Mouse (Mus musculus) thymus, postnatal 4 days (tissue): Measurements from ENCODE around the gene Atg4a-ps.

Experiments used
- DNase-seq: peaks from one replicate; pipeline ENCODE4 v3.0.0; 2021

The Atg4a-ps gene

DNA sequence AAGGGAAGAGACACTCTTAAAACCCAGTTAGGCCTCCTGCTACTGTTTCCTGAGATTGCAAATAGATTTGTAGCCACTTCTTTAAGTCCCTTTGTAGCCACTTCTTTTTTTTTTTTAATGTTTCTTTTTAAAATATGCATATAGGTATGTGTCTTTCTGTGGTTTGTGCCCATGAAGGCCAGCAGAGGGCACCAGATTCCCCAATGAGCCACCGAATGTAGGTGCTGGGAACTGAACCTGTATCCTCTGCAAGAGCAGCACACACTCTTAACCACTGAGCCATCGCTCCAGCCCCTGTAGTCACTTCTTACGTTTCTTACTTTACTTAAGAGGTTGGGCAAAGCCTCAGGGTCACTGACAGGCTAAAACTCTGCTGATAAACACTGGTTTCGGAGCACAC is 19.4 kb downstream of the Atg4a-ps start:
- no peak for DNase-seq

DNA sequence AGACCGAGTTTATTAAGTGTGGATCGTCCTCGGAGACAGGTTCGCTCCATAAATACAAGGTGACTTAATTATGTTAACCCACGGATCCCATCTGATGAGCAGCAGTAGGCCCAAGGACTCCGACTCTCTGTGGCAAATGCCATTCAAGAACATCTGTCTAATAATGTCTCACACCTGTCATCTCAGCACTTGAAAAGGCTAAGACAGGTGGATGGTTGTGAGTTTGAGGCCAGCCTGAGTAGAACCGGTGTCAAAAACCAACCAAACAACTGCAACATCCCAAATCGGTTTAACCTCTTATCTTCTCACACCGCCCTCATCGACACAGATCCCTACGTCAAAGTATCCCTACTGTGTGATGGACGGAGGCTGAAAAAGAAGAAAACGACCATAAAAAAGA is 20.7 kb downstream of the Atg4a-ps start:
- DNase-seq: no peak

DNA sequence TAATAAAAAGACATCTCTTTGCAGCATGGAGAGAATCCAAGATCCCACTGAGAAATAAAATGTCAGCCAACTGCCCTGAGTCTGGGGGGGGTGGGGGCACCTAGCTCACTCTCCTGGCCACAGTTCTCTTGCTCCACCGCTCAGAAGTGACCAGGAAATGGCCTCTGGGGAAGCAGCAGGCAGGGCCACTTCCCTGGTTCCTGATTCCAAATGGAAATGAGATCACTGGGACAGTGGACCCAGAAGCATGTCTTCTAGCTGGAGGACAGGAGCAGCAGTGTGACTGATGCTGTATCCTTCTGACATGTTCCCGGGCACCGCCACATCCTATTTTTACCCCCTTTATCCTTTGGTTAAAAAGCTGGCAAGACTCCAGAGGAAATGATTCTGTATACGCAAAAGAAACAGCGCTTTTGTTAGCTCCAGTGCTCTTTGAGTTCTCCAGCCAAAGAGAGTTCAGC is 21.2 kb downstream of the Atg4a-ps start:
- no peak for DNase-seq

DNA sequence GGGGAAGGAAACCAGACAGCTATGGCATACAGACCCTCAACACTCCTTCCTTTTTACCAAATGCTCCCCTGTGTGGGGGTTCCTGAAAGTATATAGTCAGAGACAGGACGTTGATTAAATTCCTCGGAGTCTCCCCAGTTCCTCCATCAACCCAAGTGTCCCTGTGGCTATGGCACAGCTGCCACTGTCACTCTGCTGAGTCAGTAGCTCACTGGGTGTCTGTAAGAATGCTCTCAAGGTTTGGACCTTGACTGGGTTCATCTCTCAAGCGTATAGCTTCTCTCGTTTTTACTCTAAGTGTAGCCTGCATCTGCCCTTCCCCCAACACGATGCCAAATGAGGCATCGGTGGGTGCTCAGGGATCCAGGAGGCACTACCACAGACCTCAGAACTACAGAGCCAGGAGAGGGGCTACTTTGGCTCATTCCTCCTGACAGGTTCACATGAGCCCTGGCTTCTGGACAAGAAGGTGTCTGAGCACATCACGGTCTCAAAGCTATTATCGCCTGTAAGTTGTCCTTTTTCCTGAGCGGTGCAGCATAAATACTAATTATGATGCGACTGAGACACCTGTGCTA is 21.9 kb downstream of the Atg4a-ps start:
- DNase-seq: no peak

DNA sequence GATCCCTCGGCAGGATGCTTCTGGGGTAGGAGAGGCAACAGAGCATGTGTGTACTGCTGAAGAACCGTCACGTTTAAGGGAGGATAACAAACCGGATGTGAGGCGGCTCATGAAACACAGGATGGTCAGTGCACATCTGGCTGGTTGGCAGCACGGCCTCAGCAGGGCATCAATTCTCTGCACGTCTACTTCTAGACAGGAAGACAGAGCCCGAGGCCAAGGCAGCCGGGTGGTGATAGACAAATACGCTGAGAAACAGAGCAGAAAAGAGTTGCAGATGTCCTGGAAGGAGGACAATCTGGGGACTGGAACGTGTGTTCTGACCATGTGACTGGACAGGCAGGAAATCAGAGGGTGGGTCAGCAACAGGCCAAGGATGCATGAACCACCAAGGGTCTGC is 25.8 kb downstream of the Atg4a-ps start:
- no peak for DNase-seq

DNA sequence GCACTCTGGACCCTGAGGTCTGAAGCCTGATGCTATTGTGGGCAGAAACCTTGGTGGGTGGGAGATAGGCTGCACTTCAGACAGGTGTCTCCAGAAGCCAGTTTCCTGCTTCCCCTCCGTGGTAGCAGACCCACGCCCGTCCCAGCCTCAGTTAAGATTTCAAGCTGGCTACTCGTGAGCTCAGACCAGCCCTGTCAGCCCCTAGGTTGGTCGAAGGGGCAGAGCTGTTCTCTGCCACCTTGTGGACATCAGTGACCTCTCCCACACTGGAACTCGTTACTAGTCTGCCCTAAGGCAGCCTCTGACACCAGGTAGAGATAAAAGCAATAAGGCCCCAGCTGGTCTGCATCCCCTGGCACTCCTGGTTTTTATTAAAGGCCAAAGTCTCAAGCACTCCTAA is 28.9 kb downstream of the Atg4a-ps start:
- DNase-seq: no peak

DNA sequence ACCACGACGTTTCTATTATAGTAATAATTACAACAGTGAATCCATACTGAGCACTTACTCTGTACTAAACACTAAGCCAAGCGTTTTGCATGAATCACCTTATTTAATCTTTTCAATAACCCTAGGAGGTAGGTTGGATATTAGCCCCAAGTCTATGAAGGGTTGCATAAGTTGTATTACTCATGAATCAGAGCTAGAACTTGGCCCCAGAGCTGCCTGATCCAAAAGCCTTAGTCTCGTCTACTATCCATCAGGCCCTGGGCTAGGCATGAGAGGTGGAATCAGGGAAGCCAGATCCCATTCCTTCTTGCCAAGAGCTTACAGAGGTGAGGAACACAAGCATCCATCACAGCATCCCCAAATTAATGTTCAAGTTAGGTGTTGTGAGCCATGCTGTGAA is 30.2 kb downstream of the Atg4a-ps start:
- no peak for DNase-seq

DNA sequence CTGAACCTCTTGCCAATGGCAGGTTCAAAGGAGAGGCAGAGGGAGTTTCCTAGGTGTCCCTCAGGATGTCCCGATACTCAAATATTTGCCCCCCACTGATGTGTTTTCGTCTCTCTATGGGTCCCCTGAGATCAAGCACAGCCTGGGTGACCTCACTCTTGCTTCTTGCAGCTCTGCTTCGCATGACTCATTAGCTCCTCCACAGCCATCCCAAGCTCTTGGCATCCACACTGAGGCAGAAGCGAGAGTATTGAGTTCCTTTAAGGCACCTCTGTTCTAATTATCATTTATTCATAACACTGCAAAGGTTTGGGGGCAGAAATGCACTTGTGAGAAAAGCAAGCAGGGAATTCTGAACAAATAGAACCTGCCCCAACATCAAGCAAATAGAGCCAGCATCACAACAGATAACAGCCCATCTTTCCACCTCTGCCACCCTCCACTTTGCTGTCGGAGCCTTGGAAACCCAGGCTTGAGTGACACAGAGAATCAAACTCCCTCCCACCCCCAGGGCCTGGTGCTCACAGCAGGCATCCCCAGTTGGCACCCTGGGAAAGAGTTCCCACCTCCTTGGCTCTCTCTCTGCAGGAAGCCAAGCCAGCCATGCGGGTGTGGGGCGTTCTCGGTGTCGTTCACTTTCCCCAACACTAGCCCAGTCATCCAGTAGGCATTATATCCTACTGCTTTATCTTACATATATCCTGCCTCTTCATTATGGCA is 33.1 kb downstream of the Atg4a-ps start:
- DNase-seq: no peak

DNA sequence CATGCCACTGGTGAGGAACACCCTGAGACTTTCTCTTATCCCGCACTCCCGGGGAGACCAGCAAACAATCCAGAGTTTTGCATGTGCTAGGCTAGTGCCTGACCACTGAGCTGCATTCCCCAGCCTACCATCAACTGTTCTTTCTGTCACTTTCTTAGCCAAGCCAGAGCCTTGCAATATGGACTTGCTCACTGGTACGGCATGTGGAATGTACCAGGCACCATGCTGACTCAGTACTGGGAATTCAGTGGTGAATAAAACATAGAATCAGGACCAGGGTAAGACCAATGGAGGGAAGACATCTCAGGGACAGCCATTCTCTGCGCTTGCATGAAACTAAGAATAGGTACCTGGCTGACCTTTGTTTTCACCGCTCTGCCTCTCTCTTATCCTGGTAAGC is 35.6 kb downstream of the Atg4a-ps start:
- DNase-seq: no peak

DNA sequence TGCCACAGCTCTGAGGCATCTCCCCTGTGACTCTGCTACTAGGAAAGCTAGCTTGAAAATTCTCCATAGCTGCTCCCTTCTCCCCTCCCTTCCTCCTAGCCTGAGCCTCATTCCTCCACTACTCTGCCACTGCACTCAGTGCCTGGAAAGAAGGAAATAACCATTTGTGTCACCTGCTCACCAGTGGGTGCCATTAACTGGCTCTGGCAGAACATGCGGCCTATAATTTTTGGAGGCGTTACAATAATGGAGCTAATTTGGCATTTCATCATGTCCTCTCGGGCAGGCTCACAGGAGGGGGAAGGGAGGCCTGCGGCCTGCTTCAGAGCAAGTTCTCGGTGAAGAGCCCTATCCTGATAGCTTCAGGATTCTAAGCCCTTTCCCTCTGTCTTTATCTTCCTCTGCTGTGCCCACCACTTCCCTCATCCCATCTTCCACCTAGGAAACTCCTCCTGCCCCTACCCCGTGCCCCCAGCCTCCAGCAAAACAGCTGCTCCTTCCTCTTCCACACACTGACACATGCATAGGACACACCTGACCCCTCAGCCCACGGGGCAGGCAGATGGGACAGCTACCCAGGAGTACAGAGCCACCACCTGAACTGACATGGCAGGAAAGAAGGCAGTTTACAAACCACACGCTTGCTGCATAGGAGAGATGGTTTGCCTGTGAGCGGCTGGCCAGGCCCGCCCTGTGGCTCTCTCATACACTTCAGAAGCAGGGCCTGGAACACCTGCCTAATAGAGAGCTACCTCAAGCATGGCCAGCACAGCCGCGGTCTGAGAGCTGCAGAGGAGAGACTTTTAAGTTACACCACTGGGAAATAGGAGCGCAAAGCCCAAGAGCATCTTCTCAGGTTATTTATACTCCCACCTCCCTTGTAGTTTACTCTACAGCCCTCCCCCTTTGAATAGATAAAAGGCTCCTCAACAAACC is 38.9 kb downstream of the Atg4a-ps start:
- no peak for DNase-seq

DNA sequence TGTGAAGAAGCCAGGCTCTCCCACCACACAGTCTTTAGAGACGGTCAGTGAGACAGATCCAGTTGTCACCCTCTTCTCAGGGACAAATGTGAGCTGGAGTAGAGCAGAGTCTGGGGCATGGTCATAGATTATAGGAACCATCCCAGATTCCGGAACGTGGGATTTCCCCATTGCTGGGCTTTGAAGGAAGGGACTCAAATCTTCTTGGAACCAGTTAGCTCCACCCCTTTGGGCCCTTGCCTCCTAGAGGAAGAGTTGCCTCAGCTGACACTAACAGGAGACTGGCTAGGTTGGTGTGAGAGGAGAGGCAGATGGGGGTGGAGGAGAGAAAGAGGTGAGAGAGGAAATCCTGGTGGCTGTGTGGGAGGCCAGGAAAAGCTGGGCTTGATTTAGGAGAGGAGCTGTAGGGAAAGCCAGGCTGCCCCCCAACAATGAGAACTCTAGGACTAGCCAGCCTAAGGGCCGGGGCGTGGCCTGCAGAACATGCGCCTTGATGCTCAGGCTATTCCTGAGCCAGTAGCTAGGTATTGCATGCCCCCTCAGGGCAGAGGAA is 39.7 kb downstream of the Atg4a-ps start:
- DNase-seq: no peak

DNA sequence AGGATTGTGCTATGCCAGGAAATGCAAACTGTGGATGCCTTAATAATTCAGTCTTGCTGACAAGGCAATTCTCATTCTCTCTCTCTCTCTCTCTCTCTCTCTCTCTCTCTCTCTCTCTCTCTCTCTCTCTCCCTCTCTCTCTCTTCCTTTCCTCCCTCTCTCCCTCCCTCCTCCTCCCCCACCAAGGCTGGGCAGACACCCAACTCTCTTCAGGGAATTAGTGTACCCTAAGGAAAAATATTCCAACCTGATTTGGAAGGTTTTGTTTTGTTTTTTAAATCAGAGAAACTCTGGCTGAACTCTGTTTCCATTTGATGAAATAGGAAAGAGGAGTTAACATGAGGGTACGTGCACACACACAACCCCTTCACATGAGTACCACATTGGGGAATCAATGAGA is 44.3 kb downstream of the Atg4a-ps start:
- DNase-seq: no peak

DNA sequence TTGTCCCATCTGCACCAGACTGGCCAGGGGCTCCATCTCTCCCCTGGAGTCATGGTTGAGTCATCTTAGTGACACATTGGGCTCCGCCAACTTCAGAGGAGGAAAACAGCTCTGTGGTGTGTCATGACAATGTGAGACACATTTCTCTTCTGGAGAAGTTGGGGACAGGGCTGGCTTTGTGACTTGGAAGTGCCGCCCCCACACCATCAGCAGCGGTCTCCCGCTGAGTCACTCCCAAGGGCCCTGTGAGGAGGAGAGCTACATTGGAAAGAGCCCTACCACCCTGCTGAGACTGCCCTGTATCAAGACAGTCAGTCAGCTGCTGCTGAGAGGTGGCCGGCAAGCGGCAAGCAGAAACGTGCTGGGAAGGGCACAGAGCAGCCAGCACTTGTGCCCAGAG is 44.9 kb downstream of the Atg4a-ps start:
- no peak for DNase-seq

DNA sequence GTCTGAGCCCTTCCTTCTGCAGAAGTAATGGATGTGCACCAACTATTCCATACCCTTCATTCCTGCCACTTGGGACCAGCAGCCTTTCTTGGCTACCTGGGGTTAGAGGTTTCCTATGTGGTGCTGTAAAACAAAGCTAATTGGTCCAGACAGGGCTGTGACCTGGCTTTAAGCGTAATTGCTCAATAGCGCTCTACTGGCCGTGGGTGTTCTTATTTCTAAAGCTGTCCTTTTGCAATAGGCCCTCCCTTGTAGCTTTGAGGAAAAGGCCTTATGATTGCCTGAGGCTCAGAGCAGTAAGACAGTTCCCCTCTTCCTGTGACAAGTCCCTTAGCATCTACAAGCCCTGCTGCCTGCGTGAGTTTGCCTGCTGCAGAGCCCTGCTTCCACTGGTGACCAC is 48.3 kb downstream of the Atg4a-ps start:
- no peak for DNase-seq

DNA sequence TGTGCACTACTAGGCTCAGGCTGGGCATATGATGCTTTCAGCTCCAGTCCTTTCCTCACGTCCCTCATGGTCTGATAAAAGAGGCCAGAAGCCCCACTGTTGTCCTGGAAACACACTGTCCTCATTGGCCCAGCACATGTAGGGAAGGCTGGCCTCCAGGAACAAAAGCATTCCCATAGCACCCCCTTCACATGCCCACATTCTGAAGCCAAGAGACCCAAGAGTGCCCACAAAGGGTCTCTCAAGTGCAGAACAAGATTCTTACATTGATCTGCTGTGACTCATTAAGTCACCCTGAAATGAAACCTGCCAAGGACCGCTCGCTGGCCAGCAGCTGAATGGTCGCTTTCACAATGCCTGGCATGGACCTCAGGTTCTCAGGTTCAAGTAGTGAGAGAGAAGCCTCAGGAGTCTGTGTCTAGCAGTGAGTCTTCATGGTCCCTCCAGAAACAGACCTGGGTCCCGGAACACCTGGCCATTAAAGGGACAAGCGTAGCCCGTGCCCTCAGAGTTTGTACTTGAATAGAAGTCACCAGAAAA is 50.5 kb downstream of the Atg4a-ps start:
- no peak for DNase-seq
